Mouse (Mus musculus) MN1 (cell line): ENCODE data around the gene Srebf2.

Experiments
- DNase-seq: peaks from one replicate; pipeline ENCODE4 v3.0.0-alpha.2; 2016; ENCODE audit warnings: low spot score

Srebf2 gene

GRCm38 (mm10) chr15:82183596-82183995, 36.6 kb downstream of the Srebf2 start:
- DNase-seq = no peak

- DNase-seq = no peak
Measured at GRCm38 (mm10) chr15:82184183-82184582, 37.2 kb downstream of the Srebf2 start.

GRCm38 (mm10) chr15:82184656-82185055, 37.7 kb downstream of the Srebf2 start:
- DNase-seq = no peak

- DNase-seq = no peak
Measured at GRCm38 (mm10) chr15:82185062-82185783, 38.2 kb downstream of the Srebf2 start.

- DNase-seq = peak; percentile 51
Measured at GRCm38 (mm10) chr15:82186131-82186530, 39.1 kb downstream of the Srebf2 start.

GRCm38 (mm10) chr15:82186931-82187330, 40.0 kb downstream of the Srebf2 start:
- no peak for DNase-seq

GRCm38 (mm10) chr15:82187401-82187800, 40.4 kb downstream of the Srebf2 start:
- no peak for DNase-seq

GRCm38 (mm10) chr15:82187924-82188323, 40.9 kb downstream of the Srebf2 start:
- DNase-seq = peak; percentile 47

GRCm38 (mm10) chr15:82188481-82189240, 41.7 kb downstream of the Srebf2 start:
- peak; percentile 73 for DNase-seq

GRCm38 (mm10) chr15:82192617-82193016, 45.6 kb downstream of the Srebf2 start:
- no peak for DNase-seq

GRCm38 (mm10) chr15:82196300-82196699, 49.3 kb downstream of the Srebf2 start:
- DNase-seq = no peak

GRCm38 (mm10) chr15:82197246-82197750, 50.3 kb downstream of the Srebf2 start:
- DNase-seq = no peak

- DNase-seq = no peak
Measured at GRCm38 (mm10) chr15:82197937-82198336, 51.0 kb downstream of the Srebf2 start.

- DNase-seq = no peak
Measured at GRCm38 (mm10) chr15:82198342-82198741, 51.4 kb downstream of the Srebf2 start.

- no peak for DNase-seq
Measured at GRCm38 (mm10) chr15:82199546-82199945, 52.6 kb downstream of the Srebf2 start.

- DNase-seq = no peak
Measured at GRCm38 (mm10) chr15:82202086-82202485, 55.1 kb downstream of the Srebf2 start.

GRCm38 (mm10) chr15:82203090-82203489, 56.1 kb downstream of the Srebf2 start:
- DNase-seq = no peak

- no peak for DNase-seq
Measured at GRCm38 (mm10) chr15:82203611-82204351, 56.8 kb downstream of the Srebf2 start.

GRCm38 (mm10) chr15:82204680-82205371, 57.8 kb downstream of the Srebf2 start:
- DNase-seq = no peak

GRCm38 (mm10) chr15:82206365-82207104, 59.6 kb downstream of the Srebf2 start:
- DNase-seq = peak; percentile 96

- DNase-seq = no peak
Measured at GRCm38 (mm10) chr15:82207105-82207459, 60.1 kb downstream of the Srebf2 start.
